Mouse (Mus musculus) heart, embryonic 10.5 days (tissue): ENCODE data around the gene Phf23. TPM values are rescaled to one million over a fixed set of nuclear protein-coding genes. Genes with fewer than 3 reads are reported as not detected.
"Not testable (repeated sequence)": the region's sequence is repeated elsewhere in the genome, so short reads cannot be mapped to it uniquely, and the experiment has no call there.

ENCODE experiments used
- DNase-seq: peaks from one replicate; pipeline ENCODE4 v3.0.0-alpha.2; 2017; ENCODE audit warnings: low spot score
- H3K27ac ChIP-seq: fragments of 300-500 bp; sonication (generic); 2 replicates; pipeline ENCODE4 v1.5.1; 2016; ENCODE audit warnings: mild to moderate bottlenecking
- H3K27me3 ChIP-seq: fragments of 300-500 bp; sonication (generic); 2 replicates; pipeline ENCODE4 v1.6.1; 2016; ENCODE audit warnings: mild to moderate bottlenecking; ENCODE audit not compliant: poor library complexity, insufficient read depth, severe bottlenecking
- H3K36me3 ChIP-seq: fragments of 300-500 bp; sonication (generic); 2 replicates; pipeline ENCODE4 v1.6.1; 2016; ENCODE audit warnings: mild to moderate bottlenecking, moderate library complexity
- H3K4me1 ChIP-seq: fragments of 300-500 bp; sonication (generic); 2 replicates; pipeline ENCODE4 v1.6.1; 2016; ENCODE audit warnings: mild to moderate bottlenecking
- H3K4me3 ChIP-seq: fragments of 300-500 bp; sonication (generic); 2 replicates; pipeline ENCODE4 v1.5.1; 2016; ENCODE audit warnings: mild to moderate bottlenecking, moderate library complexity
- H3K9me3 ChIP-seq: fragments of 300-500 bp; sonication (generic); 2 replicates; pipeline ENCODE4 v1.6.1; 2016; ENCODE audit warnings: mild to moderate bottlenecking, moderate library complexity
- WGBS: fragments of 180-500 bp; shearing (Covaris S2); methylation state at CpG from one replicate; pipeline ENCODE4 v1.1.7; 2016; 5-methylcytosine and 5-hydroxymethylcytosine counted together
- polyA plus RNA-seq: library from polyadenylated mRNA; unstranded; fragments of >200 nt; fragmentation: Nextera tagmentation; extraction: Ambion mirVana; gene quantifications from 2 replicates; pipeline ENCODE4 v1.2.1, GENCODE M21; 2016

Phf23 gene
- polyA plus RNA-seq, 1 experiment from 2014 or later = 73.3 TPM

GRCm38 (mm10) chr11:70012931-70013330, 17.4 kb downstream of the Phf23 start:
- H3K4me3 ChIP-seq = no peak overlapping the region
- H3K27ac ChIP-seq = no peak overlapping the region
- H3K4me1 ChIP-seq = peaks cover 21% of the 10 kb centered on the region
- no peaks in the 10 kb centered on the region for H3K9me3 ChIP-seq
- WGBS = 90% methylated on average over 9 of the region's 9 CpGs
- peaks cover 56% of the 10 kb centered on the region for H3K36me3 ChIP-seq
- no peak for DNase-seq
- no peaks in the 10 kb centered on the region for H3K27me3 ChIP-seq

GRCm38 (mm10) chr11:70013408-70013807, 17.8 kb downstream of the Phf23 start:
- H3K27ac ChIP-seq = no peak overlapping the region
- H3K27me3 ChIP-seq = no peaks in the 10 kb centered on the region
- H3K36me3 ChIP-seq = peaks cover 51% of the 10 kb centered on the region
- WGBS = 85% methylated on average over 3 of the region's 3 CpGs
- H3K4me1 ChIP-seq = peaks cover 26% of the 10 kb centered on the region
- H3K9me3 ChIP-seq = no peaks in the 10 kb centered on the region
- DNase-seq = no peak
- no peak overlapping the region for H3K4me3 ChIP-seq

- H3K4me1 ChIP-seq = peaks cover 32% of the 10 kb centered on the region
These were observed 18.5 kb downstream of the Phf23 start for GRCm38 (mm10) chr11:70014051-70014450.

GRCm38 (mm10) chr11:70014880-70015558, 19.4 kb downstream of the Phf23 start, which contains the start of gene Acadvl:
TSS of gene Acadvl (minus strand) at chr11:70015411.
- no peaks in the 10 kb centered on the region for H3K27me3 ChIP-seq
- peak; percentile 96 for DNase-seq
- 1% methylated on average over 35 of the region's 35 CpGs for WGBS
- H3K4me3 ChIP-seq = peak within 1 kb of the TSS; percentile 77
- peak within 1 kb of the TSS; percentile 90 for H3K27ac ChIP-seq
- H3K4me1 ChIP-seq = peaks cover 42% of the 10 kb centered on the region
- no peaks in the 10 kb centered on the region for H3K9me3 ChIP-seq
- peaks cover 35% of the 10 kb centered on the region for H3K36me3 ChIP-seq

More at GRCm38 (mm10) chr11:70014051-70014450, 18.5 kb downstream of the Phf23 start:
- no peak overlapping the region for H3K27ac ChIP-seq
- no peak for DNase-seq
- H3K9me3 ChIP-seq = no peaks in the 10 kb centered on the region
- no peak overlapping the region for H3K4me3 ChIP-seq
- H3K27me3 ChIP-seq = no peaks in the 10 kb centered on the region
- peaks cover 45% of the 10 kb centered on the region for H3K36me3 ChIP-seq
- WGBS = 52% methylated on average over 5 of the region's 5 CpGs

GRCm38 (mm10) chr11:70015677-70016076, 20.1 kb downstream of the Phf23 start:
- WGBS = 63% methylated on average over 6 of the region's 6 CpGs
- Histone ChIP-seq H3K27me3 (no peaks in the 10 kb centered on the region), H3K9me3 (no peaks in the 10 kb centered on the region), H3K4me1 (peaks cover 49% of the 10 kb centered on the region), H3K27ac (no peak overlapping the region), H3K4me3 (peak overlapping the region; percentile 77), H3K36me3 (peaks cover 28% of the 10 kb centered on the region)
- no peak for DNase-seq

- H3K27me3 ChIP-seq, H3K27ac ChIP-seq, H3K9me3 ChIP-seq, H3K4me3 ChIP-seq, DNase-seq: not testable (repeated sequence)
- 84% methylated on average over 2 of the region's 2 CpGs for WGBS
- peaks cover 51% of the 10 kb centered on the region for H3K4me1 ChIP-seq
- H3K36me3 ChIP-seq = peaks cover 23% of the 10 kb centered on the region
These were observed 20.6 kb downstream of the Phf23 start for GRCm38 (mm10) chr11:70016177-70016576.

GRCm38 (mm10) chr11:70016669-70017068, 21.1 kb downstream of the Phf23 start, which contains the start of gene Dlg4:
TSS of gene Dlg4 (plus strand) at chr11:70016942.
- H3K27me3 ChIP-seq = no peaks in the 10 kb centered on the region
- peaks cover 18% of the 10 kb centered on the region for H3K36me3 ChIP-seq
- peak within 1 kb of the TSS; percentile 93 for H3K27ac ChIP-seq
- WGBS = 76% methylated on average over 3 of the region's 3 CpGs
- H3K4me1 ChIP-seq = peaks cover 56% of the 10 kb centered on the region
- H3K4me3 ChIP-seq = peak within 1 kb of the TSS; percentile 77
- no peaks in the 10 kb centered on the region for H3K9me3 ChIP-seq
- no peak for DNase-seq

- WGBS = 41% methylated on average over 7 of the region's 7 CpGs
- no peak for DNase-seq
These were observed 21.7 kb downstream of the Phf23 start for GRCm38 (mm10) chr11:70017199-70017767.

GRCm38 (mm10) chr11:70018131-70018990, 22.8 kb downstream of the Phf23 start:
- peaks cover 66% of the 10 kb centered on the region for H3K4me1 ChIP-seq
- no peak for DNase-seq
- H3K4me3 ChIP-seq = peak overlapping the region; percentile 72
- no peaks in the 10 kb centered on the region for H3K27me3 ChIP-seq
- peaks cover 2% of the 10 kb centered on the region for H3K36me3 ChIP-seq
- H3K9me3 ChIP-seq = no peaks in the 10 kb centered on the region
- peak overlapping the region; percentile 93 for H3K27ac ChIP-seq
- WGBS = 2% methylated on average over 21 of the region's 25 CpGs

More at GRCm38 (mm10) chr11:70017199-70017767, 21.7 kb downstream of the Phf23 start:
- Histone ChIP-seq H3K4me1 (peaks cover 59% of the 10 kb centered on the region), H3K4me3 (peak overlapping the region; percentile 72), H3K9me3 (no peaks in the 10 kb centered on the region), H3K27ac (peak overlapping the region; percentile 93), H3K27me3 (no peaks in the 10 kb centered on the region), H3K36me3 (peaks cover 12% of the 10 kb centered on the region)

- Histone ChIP-seq H3K4me1 (peaks cover 70% of the 10 kb centered on the region), H3K36me3 (no peaks in the 10 kb centered on the region), H3K27me3 (no peaks in the 10 kb centered on the region), H3K9me3 (no peaks in the 10 kb centered on the region), H3K4me3 (peak overlapping the region; percentile 72), H3K27ac (peak overlapping the region; percentile 93)
- WGBS = 21% methylated on average over 2 of the region's 2 CpGs
- no peak for DNase-seq
These were observed 24.0 kb downstream of the Phf23 start for GRCm38 (mm10) chr11:70019495-70020021.

GRCm38 (mm10) chr11:70020022-70020631, 24.6 kb downstream of the Phf23 start:
- 20% methylated on average over 8 of the region's 8 CpGs for WGBS
- DNase-seq = no peak
- Histone ChIP-seq H3K27ac (peak overlapping the region; percentile 93), H3K4me1 (peaks cover 67% of the 10 kb centered on the region), H3K4me3 (peak overlapping the region; percentile 72), H3K36me3 (no peaks in the 10 kb centered on the region), H3K9me3 (no peaks in the 10 kb centered on the region), H3K27me3 (no peaks in the 10 kb centered on the region)

GRCm38 (mm10) chr11:70020731-70021263, 25.2 kb downstream of the Phf23 start:
- peaks cover 72% of the 10 kb centered on the region for H3K4me1 ChIP-seq
- no peaks in the 10 kb centered on the region for H3K9me3 ChIP-seq
- DNase-seq = peak; percentile 94
- WGBS = under 1% methylated on average over 8 of the region's 8 CpGs
- H3K4me3 ChIP-seq = peak overlapping the region; percentile 72
- peak overlapping the region; percentile 93 for H3K27ac ChIP-seq
- no peaks in the 10 kb centered on the region for H3K27me3 ChIP-seq
- H3K36me3 ChIP-seq = no peaks in the 10 kb centered on the region
